Mouse (Mus musculus): ENCODE data around the gene Sptan1. TPM values are rescaled to one million over a fixed set of nuclear protein-coding genes. Genes with fewer than 3 reads are reported as not detected.

Gene Sptan1
- total and polyA plus RNA-seq, 2 experiments from 2014 or later, result 192 to 918 TPM

GRCm38 (mm10) chr2:30075625-30076024 lies 110.3 kb downstream of the Sptan1 start:
- no peak for TF ChIP-seq CTCF (IDR thresholded peaks at IDR 0.05; ENCODE audit: low read depth)
- Histone ChIP-seq H3K9ac (no peak overlapping the region), H3K27me3 (ENCODE audit: insufficient read depth, low read length) (no peaks in the 10 kb centered on the region), H3K4me2 (ENCODE audit: low read depth) (no peak overlapping the region), H3K27ac (ENCODE audit: low read depth, low read length) (no peak overlapping the region), H3K4me3 (ENCODE audit: low read depth, low read length) (no peak overlapping the region), H3K36me3 (ENCODE audit: insufficient read depth) (peaks cover 20% of the 10 kb centered on the region), H3K4me1 (ENCODE audit: insufficient read depth) (no peaks in the 10 kb centered on the region), H3K9me3 (ENCODE audit: low read length) (no peaks in the 10 kb centered on the region)
- ATAC-seq (no peak), DNase-seq (no peak)
- 80% methylated on average over 3 of the region's 3 CpGs for WGBS

GRCm38 (mm10) chr2:30076439-30076838 lies 111.1 kb downstream of the Sptan1 start:
- no peak for TF ChIP-seq CTCF (IDR thresholded peaks at IDR 0.05; ENCODE audit: low read depth)
- no peak overlapping the region for H3K27ac ChIP-seq (ENCODE audit: low read depth, low read length)

GRCm38 (mm10) chr2:30076959-30077358 lies 111.6 kb downstream of the Sptan1 start:
- ATAC-seq (peak; percentile 23), DNase-seq (no peak)
- H3K9me3 ChIP-seq (ENCODE audit: low read length), result no peaks in the 10 kb centered on the region
- no peaks in the 10 kb centered on the region for H3K4me1 ChIP-seq (ENCODE audit: insufficient read depth)
- peak overlapping the region; percentile 70 for H3K4me2 ChIP-seq (ENCODE audit: low read depth)
- H3K27me3 ChIP-seq (ENCODE audit: insufficient read depth, low read length), result no peaks in the 10 kb centered on the region
- no peak overlapping the region for H3K9ac ChIP-seq
- TF ChIP-seq CTCF (IDR thresholded peaks at IDR 0.05; ENCODE audit: low read depth), result no peak
- H3K36me3 ChIP-seq (ENCODE audit: insufficient read depth), result peaks cover 19% of the 10 kb centered on the region
- no peak overlapping the region for H3K4me3 ChIP-seq (ENCODE audit: low read depth, low read length)
- WGBS, result 72% methylated on average over 6 of the region's 6 CpGs
- H3K27ac ChIP-seq (ENCODE audit: low read depth, low read length), result no peak overlapping the region

More at GRCm38 (mm10) chr2:30076439-30076838, 111.1 kb downstream of the Sptan1 start:
- no peak overlapping the region for H3K4me2 ChIP-seq (ENCODE audit: low read depth)
- DNase-seq, result no peak
- no peak overlapping the region for H3K9ac ChIP-seq
- H3K9me3 ChIP-seq (ENCODE audit: low read length), result no peaks in the 10 kb centered on the region
- H3K27me3 ChIP-seq (ENCODE audit: insufficient read depth, low read length), result no peaks in the 10 kb centered on the region
- no peak for ATAC-seq
- H3K4me3 ChIP-seq (ENCODE audit: low read depth, low read length), result no peak overlapping the region
- peaks cover 19% of the 10 kb centered on the region for H3K36me3 ChIP-seq (ENCODE audit: insufficient read depth)
- no peaks in the 10 kb centered on the region for H3K4me1 ChIP-seq (ENCODE audit: insufficient read depth)
- 93% methylated on average over 8 of the region's 9 CpGs for WGBS

GRCm38 (mm10) chr2:30077502-30078348 lies 112.4 kb downstream of the Sptan1 start, which contains the start of gene Pkn3:
Pkn3 (plus strand) TSS chr2:30077684.
- H3K36me3 ChIP-seq (ENCODE audit: insufficient read depth), result peaks cover 15% of the 10 kb centered on the region; the same call in 1 of the 2 replicates
- H3K4me3 ChIP-seq (ENCODE audit: low read depth, low read length), result peak within 1 kb of the TSS; percentile 32
- no peak within 1 kb of the TSS for H3K9ac ChIP-seq
- no peaks in the 10 kb centered on the region for H3K9me3 ChIP-seq (ENCODE audit: low read length)
- under 1% methylated on average over 53 of the region's 53 CpGs for WGBS
- ATAC-seq, result peak; percentile 91
- H3K4me2 ChIP-seq (ENCODE audit: low read depth), result peak within 1 kb of the TSS; percentile 70
- no peaks in the 10 kb centered on the region for H3K4me1 ChIP-seq (ENCODE audit: insufficient read depth)
- no peak within 1 kb of the TSS for H3K27ac ChIP-seq (ENCODE audit: low read depth, low read length)
- peak; percentile 99 for TF ChIP-seq CTCF (IDR thresholded peaks at IDR 0.05; ENCODE audit: low read depth)
- DNase-seq, result peak; percentile 90
- H3K27me3 ChIP-seq (ENCODE audit: insufficient read depth, low read length), result no peaks in the 10 kb centered on the region

GRCm38 (mm10) chr2:30078349-30078712 lies 113.0 kb downstream of the Sptan1 start:
- Histone ChIP-seq H3K4me1 (ENCODE audit: insufficient read depth) (no peaks in the 10 kb centered on the region), H3K36me3 (ENCODE audit: insufficient read depth) (peaks cover 10% of the 10 kb centered on the region; the same call in 1 of the 2 replicates), H3K4me3 (ENCODE audit: low read depth, low read length) (no peak overlapping the region), H3K27me3 (ENCODE audit: insufficient read depth, low read length) (no peaks in the 10 kb centered on the region), H3K27ac (ENCODE audit: low read depth, low read length) (no peak overlapping the region), H3K9me3 (ENCODE audit: low read length) (no peaks in the 10 kb centered on the region), H3K9ac (no peak overlapping the region), H3K4me2 (ENCODE audit: low read depth) (no peak overlapping the region)
- ATAC-seq (no peak), DNase-seq (no peak)
- no peak for TF ChIP-seq CTCF (IDR thresholded peaks at IDR 0.05; ENCODE audit: low read depth)
- WGBS, result 30% methylated on average over 10 of the region's 10 CpGs

GRCm38 (mm10) chr2:30078760-30079159 lies 113.4 kb downstream of the Sptan1 start:
- Histone ChIP-seq H3K27me3 (ENCODE audit: insufficient read depth, low read length) (no peaks in the 10 kb centered on the region), H3K27ac (ENCODE audit: low read depth, low read length) (no peak overlapping the region), H3K9ac (no peak overlapping the region), H3K9me3 (ENCODE audit: low read length) (no peaks in the 10 kb centered on the region), H3K4me2 (ENCODE audit: low read depth) (no peak overlapping the region), H3K36me3 (ENCODE audit: insufficient read depth) (peaks cover 10% of the 10 kb centered on the region; the same call in 1 of the 2 replicates), H3K4me3 (ENCODE audit: low read depth, low read length) (no peak overlapping the region), H3K4me1 (ENCODE audit: insufficient read depth) (no peaks in the 10 kb centered on the region)
- 76% methylated on average over 4 of the region's 4 CpGs for WGBS
- DNase-seq, result no peak
- ATAC-seq, result no peak
- TF ChIP-seq CTCF (IDR thresholded peaks at IDR 0.05; ENCODE audit: low read depth), result no peak

GRCm38 (mm10) chr2:30080181-30080800 lies 114.9 kb downstream of the Sptan1 start:
- Histone ChIP-seq H3K36me3 (ENCODE audit: insufficient read depth) (no peaks in the 10 kb centered on the region), H3K4me1 (ENCODE audit: insufficient read depth) (no peaks in the 10 kb centered on the region), H3K27me3 (ENCODE audit: insufficient read depth, low read length) (no peaks in the 10 kb centered on the region), H3K9ac (no peak overlapping the region), H3K4me3 (ENCODE audit: low read depth, low read length) (no peak overlapping the region), H3K4me2 (ENCODE audit: low read depth) (no peak overlapping the region), H3K9me3 (ENCODE audit: low read length) (no peaks in the 10 kb centered on the region), H3K27ac (ENCODE audit: low read depth, low read length) (no peak overlapping the region)
- DNase-seq (no peak), ATAC-seq (no peak)
- TF ChIP-seq CTCF (IDR thresholded peaks at IDR 0.05; ENCODE audit: low read depth), result no peak
- 90% methylated on average over 15 of the region's 15 CpGs for WGBS

Small RNA genes lying within 50 kb of the gene (microRNA-seq; reads per million reads assigned to microRNA genes)
- gene Mir6997, result 0.49 to 0.77 reads per million in 2 experiments

Other genes starting within 250 kb of the Sptan1 start
- 0.86 and 1.5 TPM in 2 replicates for gene Gm13420, start 213.9 kb upstream of the Sptan1 start, total RNA-seq (2014; rRNA removed)
- gene Gm13420, start 213.9 kb upstream of the Sptan1 start, polyA plus RNA-seq (2015; fragmentation: Nextera tagmentation; extraction: Ambion mirVana), result 0.18 TPM in 1 of 2 replicates, not detected in the other
- gene Gm13547, start 206.2 kb upstream of the Sptan1 start, total RNA-seq (2014; rRNA removed), result not detected in 2 replicates
- gene Gm13547, start 206.2 kb upstream of the Sptan1 start, polyA plus RNA-seq (2015; fragmentation: Nextera tagmentation; extraction: Ambion mirVana), result not detected in 2 replicates
- 34.5 and 39.7 TPM in 2 replicates for gene Coq4, start 178.1 kb upstream of the Sptan1 start, total RNA-seq (2014; rRNA removed)
- 31.2 and 36.7 TPM in 2 replicates for gene Coq4, start 178.1 kb upstream of the Sptan1 start, polyA plus RNA-seq (2015; fragmentation: Nextera tagmentation; extraction: Ambion mirVana)
- gene Trub2, start 177.1 kb upstream of the Sptan1 start, total RNA-seq (2014; rRNA removed), result 52.3 and 68.7 TPM in 2 replicates
- 22.4 and 27.3 TPM in 2 replicates for gene Trub2, start 177.1 kb upstream of the Sptan1 start, polyA plus RNA-seq (2015; fragmentation: Nextera tagmentation; extraction: Ambion mirVana)
- 74.9 and 82.9 TPM in 2 replicates for gene Slc27a4, start 162.9 kb upstream of the Sptan1 start, total RNA-seq (2014; rRNA removed)
- 32.3 and 40.3 TPM in 2 replicates for gene Slc27a4, start 162.9 kb upstream of the Sptan1 start, polyA plus RNA-seq (2015; fragmentation: Nextera tagmentation; extraction: Ambion mirVana)
- gene Urm1, start 145.5 kb upstream of the Sptan1 start, total RNA-seq (2014; rRNA removed), result 58.9 and 91.9 TPM in 2 replicates
- gene Urm1, start 145.5 kb upstream of the Sptan1 start, polyA plus RNA-seq (2015; fragmentation: Nextera tagmentation; extraction: Ambion mirVana), result 27.3 and 29.4 TPM in 2 replicates
- gene Cercam, start 96.4 kb upstream of the Sptan1 start, total RNA-seq (2014; rRNA removed), result 13.6 and 16.9 TPM in 2 replicates
- 10.8 and 14.1 TPM in 2 replicates for gene Cercam, start 96.4 kb upstream of the Sptan1 start, polyA plus RNA-seq (2015; fragmentation: Nextera tagmentation; extraction: Ambion mirVana)
- 103 and 109 TPM in 2 replicates for gene Odf2, start 76.3 kb upstream of the Sptan1 start, total RNA-seq (2014; rRNA removed)
- gene Odf2, start 76.3 kb upstream of the Sptan1 start, polyA plus RNA-seq (2015; fragmentation: Nextera tagmentation; extraction: Ambion mirVana), result 40.3 and 60.8 TPM in 2 replicates
- gene Gle1, start 30.1 kb upstream of the Sptan1 start, total RNA-seq (2014; rRNA removed), result 52.7 and 57.4 TPM in 2 replicates
- gene Gle1, start 30.1 kb upstream of the Sptan1 start, polyA plus RNA-seq (2015; fragmentation: Nextera tagmentation; extraction: Ambion mirVana), result 55.2 and 62.3 TPM in 2 replicates
- gene Wdr34, start 83.3 kb downstream of the Sptan1 start, total RNA-seq (2014; rRNA removed), result 88.4 and 103 TPM in 2 replicates
- gene Wdr34, start 83.3 kb downstream of the Sptan1 start, polyA plus RNA-seq (2015; fragmentation: Nextera tagmentation; extraction: Ambion mirVana), result 65.1 and 83.6 TPM in 2 replicates
- gene Set, start 91.8 kb downstream of the Sptan1 start, total RNA-seq (2014; rRNA removed), result 361 and 392 TPM in 2 replicates
- gene Set, start 91.8 kb downstream of the Sptan1 start, polyA plus RNA-seq (2015; fragmentation: Nextera tagmentation; extraction: Ambion mirVana), result 349 and 384 TPM in 2 replicates
- gene Pkn3, start 112.1 kb downstream of the Sptan1 start, total RNA-seq (2014; rRNA removed), result 2.0 and 4.7 TPM in 2 replicates
- 0.80 and 0.86 TPM in 2 replicates for gene Pkn3, start 112.1 kb downstream of the Sptan1 start, polyA plus RNA-seq (2015; fragmentation: Nextera tagmentation; extraction: Ambion mirVana)
- gene Zdhhc12, start 128.1 kb downstream of the Sptan1 start, total RNA-seq (2014; rRNA removed), result 19.5 and 25.7 TPM in 2 replicates
- 20.8 and 23.3 TPM in 2 replicates for gene Zdhhc12, start 128.1 kb downstream of the Sptan1 start, polyA plus RNA-seq (2015; fragmentation: Nextera tagmentation; extraction: Ambion mirVana)
- gene Zer1, start 159.0 kb downstream of the Sptan1 start, total RNA-seq (2014; rRNA removed), result 51.9 and 70.2 TPM in 2 replicates
- 5.4 and 10.3 TPM in 2 replicates for gene Zer1, start 159.0 kb downstream of the Sptan1 start, polyA plus RNA-seq (2015; fragmentation: Nextera tagmentation; extraction: Ambion mirVana)
- gene Tbc1d13, start 168.2 kb downstream of the Sptan1 start, total RNA-seq (2014; rRNA removed), result 116 and 135 TPM in 2 replicates
- 5.0 and 8.3 TPM in 2 replicates for gene Tbc1d13, start 168.2 kb downstream of the Sptan1 start, polyA plus RNA-seq (2015; fragmentation: Nextera tagmentation; extraction: Ambion mirVana)
- 31.8 and 37.1 TPM in 2 replicates for gene Endog, start 205.9 kb downstream of the Sptan1 start, total RNA-seq (2014; rRNA removed)
- 29.0 and 31.1 TPM in 2 replicates for gene Endog, start 205.9 kb downstream of the Sptan1 start, polyA plus RNA-seq (2015; fragmentation: Nextera tagmentation; extraction: Ambion mirVana)
- gene Spout1, start 212.9 kb downstream of the Sptan1 start, total RNA-seq (2014; rRNA removed), result 36.1 and 40.1 TPM in 2 replicates
- 50.3 and 53.5 TPM in 2 replicates for gene Spout1, start 212.9 kb downstream of the Sptan1 start, polyA plus RNA-seq (2015; fragmentation: Nextera tagmentation; extraction: Ambion mirVana)
- gene Kyat1, start 240.3 kb downstream of the Sptan1 start, total RNA-seq (2014; rRNA removed), result 18.3 and 22.6 TPM in 2 replicates
- 14.7 and 15.7 TPM in 2 replicates for gene Kyat1, start 240.3 kb downstream of the Sptan1 start, polyA plus RNA-seq (2015; fragmentation: Nextera tagmentation; extraction: Ambion mirVana)

All from forebrain, postnatal 0 days (tissue).